Mouse (Mus musculus) cerebellum, postnatal 25 days (tissue): ENCODE results near the gene Cd79a.
"Not testable (repeated sequence)": the region's sequence is repeated elsewhere in the genome, so short reads cannot be mapped to it uniquely, and the experiment has no call there.

Experiments used
- DNase-seq, 2 experiments: peaks; one replicate each; pipeline ENCODE4 v3.0.0; 2021; ENCODE audit warnings: mixed read lengths in 2 of 2

The Cd79a gene

DNA sequence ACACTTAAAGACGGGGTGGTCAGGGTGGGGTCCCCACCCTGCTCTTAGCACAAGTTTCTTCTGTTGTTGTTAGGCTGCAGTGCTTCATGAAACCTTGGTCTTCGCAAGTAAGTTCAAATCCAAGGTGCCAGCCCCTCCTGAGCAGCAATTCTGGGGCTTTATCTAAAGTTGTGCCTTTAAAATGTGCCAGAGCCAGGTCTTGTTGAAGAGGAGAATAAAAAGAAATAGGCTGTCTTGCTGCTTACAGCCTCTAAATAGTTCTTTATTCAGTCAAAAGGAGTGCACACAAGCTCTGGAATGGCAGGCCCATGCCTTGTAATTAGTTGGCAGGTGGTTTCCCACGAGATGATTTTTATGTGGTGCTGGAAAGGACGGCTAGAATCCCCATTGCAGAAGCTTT is 10.1 kb upstream of the Cd79a start:
- no peak for DNase-seq

DNA sequence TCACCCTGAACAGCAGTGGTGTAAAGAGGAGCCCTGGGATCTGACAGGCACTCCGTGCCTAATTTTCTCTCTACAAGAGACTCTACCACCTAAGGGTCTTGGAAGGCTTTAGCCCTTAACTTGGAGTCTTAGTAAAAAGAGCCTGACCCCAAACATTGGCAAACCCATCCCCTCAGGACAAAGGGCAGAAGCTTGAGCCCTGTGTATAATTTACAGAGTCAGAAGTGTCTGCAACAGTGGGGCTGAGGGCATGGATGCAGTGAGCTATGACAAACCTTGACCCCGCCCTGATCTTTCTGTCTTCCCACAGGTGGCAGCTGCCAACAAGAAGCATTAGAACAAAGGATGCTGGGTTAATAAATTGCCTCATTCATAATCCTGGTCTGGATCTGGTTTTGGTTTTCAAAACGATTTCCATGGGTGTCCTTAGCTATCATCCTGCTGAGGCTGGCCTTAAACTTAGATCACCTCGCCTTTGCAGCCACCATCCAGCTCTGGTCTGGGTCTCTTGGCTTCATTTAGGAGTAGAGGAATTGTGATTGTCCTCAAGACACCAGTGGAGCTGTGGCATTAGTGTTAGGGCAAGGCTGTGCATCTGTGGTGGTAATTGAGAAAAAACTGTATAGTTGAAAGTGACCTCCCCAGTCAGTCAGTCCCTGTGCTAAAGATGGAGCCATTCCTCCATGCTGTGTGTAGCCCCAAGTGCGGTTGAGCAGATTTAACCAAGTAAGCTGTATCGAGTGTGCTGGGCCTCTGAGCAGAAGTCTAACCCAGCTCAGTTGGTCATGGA is 7.6 kb upstream of the Cd79a start:
- DNase-seq, result no peak

DNA sequence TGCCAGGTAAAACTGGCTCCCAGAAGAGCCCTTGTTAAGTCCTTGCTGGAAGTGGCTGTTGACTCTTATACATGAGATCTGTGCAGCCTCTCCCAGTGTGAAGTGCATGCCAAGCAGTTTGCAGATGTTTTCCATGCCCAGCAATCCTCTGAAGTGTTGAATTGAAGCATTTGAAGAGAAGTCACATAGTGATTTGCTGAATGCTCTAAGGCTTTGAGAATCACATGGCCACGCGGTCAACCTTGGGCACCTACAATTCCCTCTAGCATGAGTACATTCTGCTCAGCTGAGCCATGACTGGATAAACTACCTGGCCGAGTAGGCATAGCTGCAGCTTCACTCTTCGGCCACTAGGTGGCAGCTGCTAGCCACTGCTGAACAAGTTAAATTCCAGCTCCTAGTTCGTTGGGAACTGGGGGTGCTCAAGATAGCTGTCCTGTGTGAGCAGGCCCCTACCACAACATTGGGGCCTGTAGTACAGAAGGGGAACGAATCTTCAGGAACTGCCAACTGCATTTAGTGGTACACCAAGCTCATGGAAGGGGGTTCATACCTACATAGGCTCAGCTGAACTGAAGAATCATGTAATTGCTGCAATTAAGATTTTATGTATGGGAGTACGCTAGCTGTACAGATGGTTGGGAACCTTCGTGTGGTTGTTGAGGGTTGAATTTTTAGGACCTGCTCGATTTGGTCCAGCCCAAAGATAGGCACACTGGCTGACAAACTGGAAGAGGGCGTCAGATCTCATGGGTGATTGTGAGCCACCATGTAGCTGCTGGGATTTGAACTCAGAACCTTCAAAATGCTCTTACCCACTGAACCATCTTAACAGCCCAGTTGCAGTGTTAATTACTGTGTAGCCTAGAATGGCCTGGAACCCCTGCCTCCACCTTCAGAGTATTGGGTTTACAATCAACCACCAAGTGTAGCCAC is 6.6 kb upstream of the Cd79a start:
- peak; percentile 78 to 83 for DNase-seq

DNA sequence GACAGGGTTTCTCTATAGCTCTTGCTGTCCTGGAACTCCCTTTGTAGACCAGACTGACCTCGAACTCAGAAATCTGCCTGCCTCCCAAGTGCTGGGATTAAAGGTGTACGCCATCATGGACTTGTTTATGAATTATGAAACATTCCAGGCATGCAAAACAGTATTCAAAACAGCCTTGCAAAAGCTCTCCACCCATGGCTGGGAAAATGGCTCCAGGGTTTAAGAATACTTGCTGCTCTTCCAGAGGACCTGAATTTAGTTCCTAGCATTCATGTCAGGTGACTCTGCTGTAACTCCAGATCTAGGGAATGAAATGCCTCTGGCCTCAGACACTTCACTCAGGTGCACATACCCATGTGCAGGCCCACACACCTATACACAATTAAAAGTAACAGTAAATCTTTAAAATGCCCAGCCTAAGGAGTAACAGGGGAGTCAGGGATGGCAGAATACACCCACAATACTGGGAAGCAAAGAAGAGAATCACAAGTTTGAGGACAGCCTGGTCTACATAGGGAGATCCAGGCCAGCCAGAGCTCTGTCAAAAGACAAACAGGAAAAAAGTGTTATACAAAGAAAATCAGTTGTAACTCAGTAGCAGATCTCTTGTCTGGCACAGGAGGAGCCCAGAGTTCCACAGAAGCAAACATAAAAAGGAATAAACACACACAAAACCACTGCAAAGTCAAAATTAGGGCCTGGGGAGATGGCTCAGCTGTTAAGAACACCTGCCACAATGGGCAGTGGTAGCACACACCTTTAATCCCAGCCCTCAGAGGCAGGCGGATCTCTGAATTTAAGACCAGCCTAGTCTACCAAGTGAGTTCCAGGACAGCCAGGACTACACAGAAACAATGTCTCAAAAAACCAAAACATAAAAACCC is 5.7 kb upstream of the Cd79a start:
- DNase-seq, result no peak

- DNase-seq, result no peak
Measured at GRCm38 (mm10) chr7:24892125-24892583, 5.0 kb upstream of the Cd79a start.

DNA sequence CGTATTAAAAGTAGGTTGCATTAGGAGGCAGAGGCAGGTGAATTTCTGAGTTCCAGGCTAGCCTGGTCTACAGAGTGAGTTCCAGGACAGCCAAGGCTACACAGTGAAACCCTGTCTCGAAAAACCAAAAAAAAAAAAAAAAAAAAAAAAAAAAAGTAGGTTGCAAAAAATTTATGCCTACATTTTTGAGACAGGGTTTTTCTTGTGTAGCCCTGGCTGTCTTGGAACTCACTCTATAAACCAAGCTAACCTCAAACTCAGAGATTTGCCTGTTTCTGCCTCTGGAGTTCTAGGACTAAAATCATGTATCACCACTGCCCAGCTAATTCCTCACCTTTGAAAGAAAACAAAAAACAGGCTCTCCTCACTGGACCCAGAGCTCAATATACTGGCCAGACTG is 1.4 kb upstream of the Cd79a start:
- not testable (repeated sequence) for DNase-seq

- DNase-seq, result no peak
Measured at GRCm38 (mm10) chr7:24896269-24896668, 912 bp upstream of the Cd79a start.

GRCm38 (mm10) chr7:24897959-24898358 is 778 bp downstream of the Cd79a start:
- no peak for DNase-seq

DNA sequence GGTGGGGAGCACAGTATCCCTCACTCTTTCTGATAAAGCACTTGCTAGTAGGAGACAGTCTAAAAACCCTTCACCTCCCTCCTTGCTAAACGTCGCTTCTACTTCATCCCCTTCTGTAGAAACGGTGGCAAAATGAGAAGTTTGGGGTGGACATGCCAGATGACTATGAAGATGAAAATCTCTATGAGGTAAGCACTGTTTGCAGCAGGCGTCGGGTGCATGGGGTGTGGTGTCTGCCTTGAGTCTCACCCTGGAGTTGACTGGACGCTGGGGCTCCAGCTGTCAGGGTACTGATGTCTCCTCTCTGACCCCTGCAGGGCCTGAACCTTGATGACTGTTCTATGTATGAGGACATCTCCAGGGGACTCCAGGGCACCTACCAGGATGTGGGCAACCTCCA is 3.9 kb downstream of the Cd79a start:
- no peak for DNase-seq

GRCm38 (mm10) chr7:24901842-24902241 is 4.7 kb downstream of the Cd79a start:
- no peak for DNase-seq

DNA sequence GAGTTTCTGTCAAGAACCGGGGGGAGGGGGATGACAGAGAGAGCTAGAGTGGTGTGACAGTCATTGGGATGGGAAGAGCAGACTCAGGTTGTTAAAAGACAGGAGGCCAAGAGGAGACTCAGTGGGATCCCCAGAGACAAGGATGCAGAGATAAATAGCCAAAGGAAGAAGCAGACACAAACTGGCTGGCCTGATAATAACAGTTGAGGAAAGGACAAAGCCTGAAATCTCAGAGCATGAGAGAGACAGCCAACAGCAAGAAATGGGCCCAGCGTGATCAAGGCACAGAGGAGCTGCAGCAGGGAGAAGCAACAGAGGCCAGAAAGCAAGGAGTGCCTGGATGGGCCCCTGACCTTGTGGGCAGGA is 5.1 kb downstream of the Cd79a start:
- DNase-seq, result no peak

GRCm38 (mm10) chr7:24902630-24903443 is 5.7 kb downstream of the Cd79a start, which contains the start of gene Arhgef1:
TSS of gene Arhgef1 (plus strand) at chr7:24902912.
- DNase-seq, result peak; percentile 67 to 75

GRCm38 (mm10) chr7:24903444-24903825 is 6.3 kb downstream of the Cd79a start:
- no peak for DNase-seq

DNA sequence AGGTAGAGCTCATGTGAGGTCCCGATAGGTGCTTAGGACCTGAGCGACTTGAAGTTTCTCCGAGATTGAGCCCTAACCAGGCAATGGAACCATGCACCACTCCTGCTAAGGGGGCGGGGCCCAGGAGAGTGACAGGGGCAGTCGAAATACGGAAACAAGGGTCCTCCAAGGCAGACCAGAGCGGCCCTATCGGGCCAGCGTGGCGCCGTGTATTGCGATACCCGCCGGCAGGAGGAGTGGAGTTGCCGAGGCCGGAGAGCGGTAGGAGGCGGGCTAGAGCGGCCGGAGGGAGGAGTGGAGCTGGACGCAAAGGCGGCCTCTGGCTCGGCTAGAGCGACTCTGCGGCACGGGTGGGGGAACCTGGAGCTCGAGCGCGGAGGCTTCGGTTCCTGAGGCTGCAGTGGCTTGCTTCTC is 6.9 kb downstream of the Cd79a start:
- peak; percentile 95 to 98 for DNase-seq

DNA sequence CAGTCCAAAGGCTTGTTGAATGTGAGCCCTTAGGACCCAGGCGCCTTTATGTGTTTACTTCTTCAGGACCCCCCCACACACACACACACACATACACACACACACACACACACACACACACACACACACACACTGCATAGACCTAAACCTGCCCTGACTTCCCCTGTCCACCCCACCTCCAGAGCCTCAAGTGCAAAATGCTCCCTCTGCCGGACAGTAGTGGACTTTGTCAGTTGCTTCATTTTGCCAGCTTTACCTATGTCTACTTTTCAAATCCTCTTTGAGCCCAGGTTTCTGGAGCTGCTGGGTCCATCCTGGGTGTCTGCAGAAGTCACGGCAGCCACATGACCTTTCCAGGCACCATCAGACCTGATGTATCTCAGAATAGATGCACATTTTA is 7.8 kb downstream of the Cd79a start:
- peak; percentile 72 to 82 for DNase-seq

DNA sequence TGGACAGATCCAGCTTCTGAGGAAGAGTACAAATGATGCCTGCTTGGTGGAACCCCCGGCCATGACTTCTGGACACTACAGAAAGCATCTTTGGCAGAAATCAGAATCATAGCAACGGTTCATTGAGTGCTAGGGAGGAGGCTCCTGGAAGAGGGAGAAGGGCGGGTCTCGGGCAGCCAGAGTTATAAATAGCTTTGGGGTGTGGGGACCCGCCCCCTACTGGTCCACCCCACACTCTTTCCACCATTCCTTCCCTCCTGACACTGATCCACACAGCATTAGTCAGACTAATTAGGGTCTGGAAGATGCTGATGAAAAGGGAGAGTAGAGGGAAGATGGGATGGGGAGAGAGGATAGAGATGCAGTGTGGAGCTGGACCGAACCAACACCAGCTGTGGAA is 9.4 kb downstream of the Cd79a start:
- DNase-seq, result no peak

GRCm38 (mm10) chr7:24907211-24907748 is 10.1 kb downstream of the Cd79a start:
- no peak for DNase-seq

DNA sequence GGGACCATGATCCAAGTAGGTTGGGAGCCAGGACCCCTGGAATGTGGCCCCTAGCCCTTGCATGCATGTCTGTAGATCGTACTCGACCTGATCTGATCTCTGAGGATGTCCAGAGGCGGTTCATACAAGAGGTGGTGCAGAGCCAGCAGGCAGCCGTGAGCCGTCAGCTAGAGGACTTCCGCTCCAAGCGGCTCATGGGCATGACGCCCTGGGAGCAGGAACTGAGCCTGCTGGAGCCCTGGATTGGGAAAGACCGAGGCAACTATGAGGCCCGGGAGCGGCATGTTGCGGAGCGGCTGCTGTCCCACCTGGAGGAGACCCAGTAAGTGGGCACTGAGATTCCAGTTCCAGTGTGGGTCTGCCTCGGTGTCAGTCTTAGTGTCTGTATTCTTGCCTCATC is 15.3 kb downstream of the Cd79a start:
- peak; percentile 57 to 66 for DNase-seq

- no peak for DNase-seq
Measured at GRCm38 (mm10) chr7:24918763-24919323, 21.7 kb downstream of the Cd79a start.

DNA sequence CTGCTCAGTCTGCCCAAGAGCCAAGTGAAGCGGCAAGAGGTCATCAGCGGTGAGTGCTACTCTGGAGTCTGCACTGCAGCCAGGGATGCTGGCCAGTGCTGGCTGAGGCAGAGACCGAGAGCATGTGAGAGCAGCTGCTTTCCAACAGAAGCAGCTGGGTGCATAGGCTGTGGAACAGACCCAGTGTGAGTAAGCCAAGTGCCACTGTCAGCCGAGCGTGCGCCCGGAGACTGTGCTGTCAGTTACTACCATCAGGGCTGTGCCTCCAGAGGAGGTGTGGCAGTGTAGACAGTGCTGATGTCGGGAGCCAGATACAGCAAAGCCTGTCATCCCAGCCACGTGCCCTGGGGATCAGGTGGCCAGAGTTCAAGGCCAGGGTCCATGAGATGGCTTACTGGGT is 22.5 kb downstream of the Cd79a start:
- DNase-seq, result peak; percentile 27 to 37

DNA sequence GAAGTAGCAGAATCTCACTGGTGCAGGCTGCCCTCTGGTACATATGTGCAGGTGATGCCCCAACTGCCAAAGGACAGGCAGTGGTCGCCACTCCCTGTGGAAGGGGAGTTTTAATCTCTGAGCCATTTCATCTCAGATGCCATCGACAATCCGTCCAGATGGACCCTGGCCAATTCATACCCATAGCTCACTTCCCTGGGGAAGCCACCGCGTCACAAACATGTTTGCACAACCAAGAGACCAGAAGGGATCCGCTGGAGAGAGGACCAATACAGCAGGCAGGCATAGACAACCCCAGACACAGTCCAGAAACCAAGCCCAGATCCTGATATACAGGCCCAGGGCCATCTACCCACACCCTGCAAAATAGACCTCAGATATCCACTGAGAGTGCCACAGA is 33.3 kb downstream of the Cd79a start:
- no peak for DNase-seq
